Mouse (Mus musculus) neural tube, embryonic 12.5 days (tissue): ENCODE results near the gene Zfp646. TPM values are rescaled to one million over a fixed set of nuclear protein-coding genes. Genes with fewer than 3 reads are reported as not detected.
A peak's percentile ranks its signal among the peaks of the same experiment; 100 is the strongest.
"Not testable (repeated sequence)": the region's sequence is repeated elsewhere in the genome, so short reads cannot be mapped to it uniquely, and the experiment has no call there.

Experiments
- ATAC-seq: fragments of 200-750 bp; cut with Nextera tagmentation; 2 replicates; pipeline ENCODE4 v1.8.0; 2017; ENCODE audit warnings: low read depth, mild to moderate bottlenecking, moderate TSS enrichment, moderate library complexity; ENCODE audit not compliant: low FRiP score
- H3K27ac ChIP-seq: fragments of 300-500 bp; sonication (generic); 2 replicates; pipeline ENCODE4 v1.5.1; 2016
- H3K27me3 ChIP-seq: fragments of 300-500 bp; sonication (generic); replicated peaks from 2 replicates; pipeline ENCODE4 v1.6.1; 2016; ENCODE audit warnings: mild to moderate bottlenecking
- H3K36me3 ChIP-seq: fragments of 300-500 bp; sonication (generic); 2 replicates; pipeline ENCODE4 v1.6.1; 2016; ENCODE audit warnings: mild to moderate bottlenecking
- H3K4me1 ChIP-seq: fragments of 300-500 bp; sonication (generic); 2 replicates; pipeline ENCODE4 v1.6.1; 2016
- H3K4me2 ChIP-seq: fragments of 300-500 bp; sonication (generic); replicated peaks from 2 replicates; pipeline ENCODE4 v1.6.1; 2016; ENCODE audit warnings: mild to moderate bottlenecking
- H3K4me3 ChIP-seq: fragments of 300-500 bp; sonication (generic); 2 replicates; pipeline ENCODE4 v1.5.1; 2016
- H3K9ac ChIP-seq: fragments of 300-500 bp; sonication (generic); 2 replicates; pipeline ENCODE4 v1.6.1; 2016; ENCODE audit warnings: mild to moderate bottlenecking
- H3K9me3 ChIP-seq: fragments of 300-500 bp; sonication (generic); 2 replicates; pipeline ENCODE4 v1.6.1; 2016; ENCODE audit warnings: mild to moderate bottlenecking
- WGBS: fragments of 180-500 bp; shearing (Covaris S2); methylation state at CpG from one replicate; pipeline ENCODE4 v1.1.7; 2016; 5-methylcytosine and 5-hydroxymethylcytosine counted together
- polyA plus RNA-seq: library from polyadenylated mRNA; unstranded; fragments of >200 nt; fragmentation: Nextera tagmentation; extraction: Ambion mirVana; gene quantifications from 2 replicates; pipeline ENCODE4 v1.2.1, GENCODE M21; 2016

Zfp646 gene
- 18.1 and 19.5 TPM in 2 replicates for polyA plus RNA-seq

- no peaks in the 10 kb centered on the region for H3K27me3 ChIP-seq
- no peaks in the 10 kb centered on the region for H3K9me3 ChIP-seq
- peak within 1 kb of the TSS; percentile 87 for H3K4me2 ChIP-seq
- peaks cover 35% of the 10 kb centered on the region for H3K36me3 ChIP-seq
- peak; percentile 92 for ATAC-seq
- peaks cover 25% of the 10 kb centered on the region for H3K4me1 ChIP-seq
- under 1% methylated on average over 41 of the region's 41 CpGs for WGBS
- peak within 1 kb of the TSS; percentile 94 for H3K27ac ChIP-seq
- H3K9ac ChIP-seq: peak within 1 kb of the TSS; percentile 97
- H3K4me3 ChIP-seq: peak within 1 kb of the TSS; percentile 94
These were observed at the start of gene Zfp646 for GRCm38 (mm10) chr7:127876041-127876466. Gene Zfp646 (plus strand): TSS chr7:127876221.

- Histone ChIP-seq H3K27ac (no peak overlapping the region), H3K27me3 (no peaks in the 10 kb centered on the region), H3K4me1 (0 out of 2 replicates have a peak, but pooled peaks cover under 1% of the 10 kb centered on the region), H3K36me3 (no peaks in the 10 kb centered on the region), H3K9ac (no peak overlapping the region), H3K9me3 (no peaks in the 10 kb centered on the region), H3K4me3 (no peak overlapping the region), H3K4me2 (no peak overlapping the region)
- no peak for ATAC-seq
- 79% methylated on average over 2 of the region's 2 CpGs for WGBS
These were observed 40.5 kb upstream of the Zfp646 start for GRCm38 (mm10) chr7:127835550-127835949.

GRCm38 (mm10) chr7:127837473-127837872 lies 38.5 kb upstream of the Zfp646 start:
- Histone ChIP-seq H3K4me3 (no peak overlapping the region), H3K36me3 (no peaks in the 10 kb centered on the region), H3K27ac (no peak overlapping the region), H3K4me2 (no peak overlapping the region), H3K9me3 (no peaks in the 10 kb centered on the region), H3K9ac (no peak overlapping the region), H3K4me1 (peaks cover 5% of the 10 kb centered on the region; the same call in 1 of the 2 replicates), H3K27me3 (no peaks in the 10 kb centered on the region)
- 94% methylated on average over 5 of the region's 5 CpGs for WGBS
- ATAC-seq: no peak

- H3K27ac ChIP-seq, H3K27me3 ChIP-seq, H3K9ac ChIP-seq, H3K9me3 ChIP-seq, ATAC-seq, H3K4me3 ChIP-seq, H3K4me2 ChIP-seq, H3K4me1 ChIP-seq, H3K36me3 ChIP-seq: not testable (repeated sequence)
- WGBS: 74% methylated on average over 4 of the region's 4 CpGs
These were observed 38.1 kb upstream of the Zfp646 start for GRCm38 (mm10) chr7:127837878-127838277.

- not testable (repeated sequence) for H3K27me3 ChIP-seq, H3K4me3 ChIP-seq, H3K36me3 ChIP-seq, H3K27ac ChIP-seq, H3K9me3 ChIP-seq, H3K9ac ChIP-seq, H3K4me2 ChIP-seq, H3K4me1 ChIP-seq, ATAC-seq
- WGBS: 80% methylated on average over 2 of the region's 2 CpGs
These were observed 36.0 kb upstream of the Zfp646 start for GRCm38 (mm10) chr7:127840031-127840430.

DNA sequence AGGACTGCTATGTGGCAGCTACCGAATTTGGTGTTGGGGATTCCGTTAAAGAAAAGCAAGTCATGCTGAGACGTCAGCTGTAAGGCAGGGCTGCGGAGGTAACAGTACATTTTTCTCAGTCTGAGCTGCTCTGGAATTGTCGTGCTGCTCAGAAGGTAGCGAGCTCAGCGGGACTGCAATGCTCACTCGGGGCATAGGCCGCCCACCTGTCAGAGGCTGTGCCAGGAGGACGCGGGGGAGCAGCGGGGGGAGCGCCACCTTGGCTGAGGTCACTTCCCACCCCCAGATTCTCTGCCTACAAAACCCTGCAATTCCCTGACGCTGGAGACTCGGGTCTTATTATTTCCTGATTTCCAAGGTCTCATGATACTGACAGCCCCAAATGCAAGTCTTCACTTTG lies 35.1 kb upstream of the Zfp646 start:
- Histone ChIP-seq H3K27me3 (no peaks in the 10 kb centered on the region), H3K9ac (peak overlapping the region; percentile 58), H3K27ac (0 out of 2 replicates have a peak overlapping the region, but pooled peaks have one; percentile 54), H3K36me3 (no peaks in the 10 kb centered on the region), H3K4me3 (peak overlapping the region; percentile 55), H3K9me3 (no peaks in the 10 kb centered on the region), H3K4me1 (peaks cover 7% of the 10 kb centered on the region; the same call in 1 of the 2 replicates), H3K4me2 (peak overlapping the region; percentile 79)
- ATAC-seq: no peak; the same call in 1 of the 2 replicates
- 7% methylated on average over 15 of the region's 15 CpGs for WGBS

DNA sequence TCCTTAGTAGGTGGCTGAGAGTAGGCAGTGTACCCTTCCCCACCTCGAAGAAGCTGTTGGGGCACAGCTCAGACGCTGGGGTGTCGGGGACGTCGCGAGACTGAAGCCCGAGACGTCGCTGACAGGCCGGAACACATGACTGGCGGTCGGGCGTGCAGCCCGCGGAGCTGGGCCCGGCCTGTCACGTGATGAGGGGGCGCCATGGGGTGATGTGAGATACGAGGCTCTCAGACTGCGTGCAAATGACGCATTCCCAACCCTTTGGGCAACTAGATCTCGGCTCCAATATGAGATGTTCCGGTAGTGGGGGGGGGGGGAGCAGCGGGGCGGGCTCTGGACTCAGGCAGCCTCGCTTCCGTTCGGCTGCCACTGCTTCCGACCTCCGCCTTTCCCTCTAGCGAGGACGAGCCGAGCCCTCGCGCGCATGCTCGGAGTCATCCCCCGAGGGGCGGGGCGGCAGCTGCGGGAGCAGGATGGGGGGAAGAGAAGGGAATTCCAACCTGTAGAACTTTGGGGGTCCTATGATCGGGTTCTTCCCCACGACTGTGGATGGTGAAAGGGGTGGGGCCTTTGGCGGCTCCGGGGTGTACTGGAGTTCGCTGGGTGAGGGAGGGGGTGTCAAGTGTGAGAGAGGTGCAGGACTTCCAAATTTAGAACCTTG lies 34.6 kb upstream of the Zfp646 start:
- Histone ChIP-seq H3K36me3 (no peaks in the 10 kb centered on the region; the same call in 1 of the 2 replicates), H3K27ac (peak overlapping the region; percentile 55), H3K4me3 (peak overlapping the region; percentile 55), H3K9ac (peak overlapping the region; percentile 58), H3K4me1 (peaks cover 7% of the 10 kb centered on the region; the same call in 1 of the 2 replicates), H3K9me3 (no peaks in the 10 kb centered on the region), H3K4me2 (peak overlapping the region; percentile 79), H3K27me3 (no peaks in the 10 kb centered on the region)
- ATAC-seq: peak; percentile 90
- under 1% methylated on average over 46 of the region's 46 CpGs for WGBS

DNA sequence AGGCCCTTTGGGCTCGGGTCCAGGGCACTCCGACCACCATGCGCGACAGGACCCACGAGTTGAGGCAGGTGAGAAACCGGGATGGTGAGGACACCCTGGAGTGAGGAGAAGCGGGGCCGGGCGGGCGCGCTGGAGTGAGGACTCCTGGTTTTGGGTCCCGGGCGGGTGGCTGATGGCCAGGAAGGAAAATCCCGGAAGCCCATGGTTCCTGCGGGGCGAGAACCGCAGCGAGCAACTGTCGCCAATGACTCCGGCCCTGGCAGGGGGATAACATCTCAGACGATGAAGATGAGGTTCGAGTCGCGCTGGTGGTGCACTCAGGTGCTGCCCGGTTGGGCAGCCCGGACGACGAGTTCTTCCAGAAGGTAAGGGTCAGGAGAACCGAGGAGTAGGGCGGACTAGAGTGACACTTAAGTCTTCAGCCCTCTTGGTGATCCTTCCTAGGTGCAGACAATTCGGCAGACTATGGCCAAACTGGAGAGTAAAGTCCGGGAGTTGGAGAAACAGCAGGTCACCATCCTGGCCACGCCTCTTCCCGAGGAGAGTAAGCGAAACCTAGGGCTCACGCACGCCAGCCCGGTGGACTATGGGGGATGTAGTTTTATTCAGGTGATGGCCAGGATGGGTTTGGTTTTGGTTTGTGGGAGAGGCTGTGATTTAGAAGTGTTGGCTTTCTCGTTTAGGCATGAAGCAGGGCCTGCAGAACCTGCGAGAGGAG lies 33.9 kb upstream of the Zfp646 start:
- WGBS: under 1% methylated on average over 40 of the region's 40 CpGs
- peak; percentile 61 for ATAC-seq
- H3K9ac ChIP-seq: peak overlapping the region; percentile 58
- H3K4me1 ChIP-seq: peaks cover 7% of the 10 kb centered on the region; the same call in 1 of the 2 replicates
- peak overlapping the region; percentile 79 for H3K4me2 ChIP-seq
- H3K4me3 ChIP-seq: peak overlapping the region; percentile 55
- no peaks in the 10 kb centered on the region for H3K27me3 ChIP-seq
- H3K27ac ChIP-seq: 0 out of 2 replicates have a peak overlapping the region, but pooled peaks have one; percentile 55
- H3K36me3 ChIP-seq: no peaks in the 10 kb centered on the region; the same call in 1 of the 2 replicates
- no peaks in the 10 kb centered on the region for H3K9me3 ChIP-seq

DNA sequence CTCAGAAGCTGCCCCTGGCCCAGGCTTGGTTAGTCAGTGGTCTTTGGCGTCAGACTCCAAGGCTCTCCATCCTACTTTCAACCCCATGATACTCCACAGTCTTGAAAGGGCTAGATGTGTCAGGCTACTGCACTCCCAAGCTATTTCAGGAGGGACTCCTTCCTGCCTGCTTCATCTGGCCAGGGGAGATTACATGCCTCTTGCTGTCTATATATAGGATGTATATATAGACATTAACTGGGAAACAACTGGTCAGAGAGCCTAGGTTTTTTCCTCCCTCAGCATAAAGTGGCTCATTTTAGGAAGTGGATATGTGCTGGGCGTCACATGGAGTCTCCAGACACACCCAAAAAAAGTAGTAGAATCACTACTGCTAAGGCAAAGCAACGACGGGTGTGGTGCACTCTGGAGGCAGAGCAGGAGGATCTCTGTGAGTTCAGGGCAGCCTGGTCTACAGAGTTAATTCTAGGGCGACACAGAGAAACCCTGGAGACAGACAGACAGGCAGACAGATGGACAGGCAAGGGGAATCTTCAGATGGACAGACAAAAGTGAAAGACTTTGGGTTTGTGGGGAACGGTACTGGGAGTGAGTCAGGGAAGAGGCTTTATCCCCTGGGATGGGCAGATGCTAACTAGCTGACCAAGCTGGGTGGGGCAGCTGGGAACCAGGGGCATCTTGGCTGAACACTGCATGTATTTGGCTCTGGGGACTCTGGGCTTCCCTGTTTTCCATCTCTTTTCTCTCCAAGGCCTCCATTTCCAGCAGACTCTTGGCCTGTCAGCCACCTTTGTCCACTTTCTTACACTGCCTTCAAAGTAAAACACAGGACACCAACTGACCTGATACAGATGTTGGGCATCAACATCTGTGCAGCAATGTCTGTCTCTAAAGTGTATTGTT lies 25.8 kb upstream of the Zfp646 start:
- ATAC-seq: no peak

DNA sequence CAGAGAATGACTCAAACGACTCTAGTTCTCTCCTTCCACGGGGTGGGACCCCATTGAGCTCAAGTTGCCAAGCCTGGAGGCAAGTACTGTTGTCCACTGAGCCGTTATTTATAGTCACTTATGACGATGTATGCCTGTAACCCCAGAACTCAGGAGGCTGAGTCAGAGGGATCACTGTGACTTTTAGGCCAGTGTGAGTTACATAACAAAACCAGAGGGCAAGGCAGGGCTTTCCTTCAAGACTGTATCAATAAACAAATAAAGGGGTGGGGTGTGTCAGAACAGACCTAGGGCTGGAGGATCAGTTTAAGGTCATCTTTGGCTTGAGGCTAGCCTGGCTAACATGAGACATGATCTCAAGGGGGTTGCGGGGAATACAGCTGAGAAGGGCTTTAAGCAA lies 25.1 kb upstream of the Zfp646 start:
- H3K36me3 ChIP-seq: peaks cover 3% of the 10 kb centered on the region; the same call in 1 of the 2 replicates
- no peaks in the 10 kb centered on the region for H3K9me3 ChIP-seq
- WGBS: 70% methylated on average over 5 of the region's 5 CpGs

More for the DNA sequence above, 25.8 kb upstream of the Zfp646 start:
- no peak overlapping the region for H3K4me3 ChIP-seq
- no peaks in the 10 kb centered on the region for H3K27me3 ChIP-seq
- H3K27ac ChIP-seq: no peak overlapping the region
- H3K4me2 ChIP-seq: no peak overlapping the region
- no peaks in the 10 kb centered on the region for H3K4me1 ChIP-seq
- WGBS: 76% methylated on average over 6 of the region's 6 CpGs
- H3K9ac ChIP-seq: no peak overlapping the region
- peaks cover 3% of the 10 kb centered on the region; the same call in 1 of the 2 replicates for H3K36me3 ChIP-seq
- no peaks in the 10 kb centered on the region for H3K9me3 ChIP-seq

DNA sequence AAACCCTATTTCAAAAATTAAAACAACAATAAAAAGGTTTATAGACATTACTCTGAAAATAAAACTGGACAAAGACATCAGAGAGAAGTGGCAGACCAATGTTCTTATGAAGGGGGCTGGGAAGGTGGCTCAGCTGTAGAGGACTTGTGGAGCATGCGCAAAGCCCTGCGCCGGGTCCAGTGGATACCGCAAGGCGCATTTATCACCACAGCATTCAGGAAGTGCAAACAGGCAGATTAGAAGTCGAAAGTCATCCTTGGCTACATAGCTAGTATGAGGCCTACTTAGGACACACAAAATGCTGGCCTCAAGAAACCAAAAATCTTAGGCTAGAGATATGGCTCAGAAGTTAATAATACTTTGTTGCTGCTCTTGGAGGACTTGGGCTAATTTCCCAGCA lies 17.8 kb upstream of the Zfp646 start:
- Histone ChIP-seq H3K4me2 (no peak overlapping the region), H3K9me3 (no peaks in the 10 kb centered on the region), H3K9ac (no peak overlapping the region), H3K4me3 (no peak overlapping the region), H3K27ac (no peak overlapping the region), H3K4me1 (no peaks in the 10 kb centered on the region), H3K27me3 (no peaks in the 10 kb centered on the region), H3K36me3 (peaks cover 3% of the 10 kb centered on the region; the same call in 1 of the 2 replicates)
- 97% methylated on average over 6 of the region's 6 CpGs for WGBS
- no peak for ATAC-seq

More for the DNA sequence above, 25.1 kb upstream of the Zfp646 start:
- Histone ChIP-seq H3K4me3 (no peak overlapping the region), H3K4me2 (no peak overlapping the region), H3K9ac (no peak overlapping the region), H3K27me3 (no peaks in the 10 kb centered on the region), H3K27ac (no peak overlapping the region), H3K4me1 (no peaks in the 10 kb centered on the region)
- ATAC-seq: no peak
